Mouse (Mus musculus) right cerebral cortex, adult 2 months (tissue): ENCODE results near the gene 9930111J21Rik2.
"Not testable (repeated sequence)": the region's sequence is repeated elsewhere in the genome, so short reads cannot be mapped to it uniquely, and the experiment has no call there.

ENCODE experiments used
- DNase-seq, 2 experiments: peaks; one replicate each; pipeline ENCODE4 v3.0.0; 2021 to 2022; ENCODE audit warnings: low spot score in 2 of 2

9930111J21Rik2 gene

DNA sequence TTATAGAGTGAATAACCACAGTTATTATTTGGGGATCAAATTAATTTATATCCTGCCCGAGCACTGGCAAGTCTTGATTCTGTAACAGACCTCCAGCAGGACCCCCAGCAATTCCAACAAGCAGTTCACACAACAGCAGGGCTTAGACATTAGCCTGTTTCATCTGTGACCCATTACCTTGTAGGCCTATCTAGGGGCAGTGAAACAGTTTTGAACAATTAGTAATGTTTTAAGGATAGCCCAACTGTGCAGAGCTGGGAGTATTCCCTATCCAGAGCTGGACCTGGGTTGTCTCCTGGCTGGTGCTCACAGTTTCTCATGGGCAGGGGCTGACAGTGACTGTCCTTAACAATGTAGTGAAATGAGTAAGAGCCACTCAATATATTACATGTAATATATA, 26.0 kb upstream of the 9930111J21Rik2 start:
- no peak for DNase-seq

- DNase-seq = not testable (repeated sequence)
Observed at GRCm38 (mm10) chr11:49076001-49076757, 25.1 kb upstream of the 9930111J21Rik2 start, which contains the start of gene Ifi47. Ifi47 (plus strand) TSS chr11:49076587.

- no peak for DNase-seq
Observed at GRCm38 (mm10) chr11:49068358-49068757, 17.3 kb upstream of the 9930111J21Rik2 start.

GRCm38 (mm10) chr11:49063713-49064469, 12.8 kb upstream of the 9930111J21Rik2 start, which contains the start of gene Tgtp2:
Tgtp2 (minus strand) TSS chr11:49064206.
- DNase-seq = not testable (repeated sequence)

GRCm38 (mm10) chr11:49061865-49062264, 10.8 kb upstream of the 9930111J21Rik2 start:
- DNase-seq = not testable (repeated sequence)

- not testable (repeated sequence) for DNase-seq
Observed at GRCm38 (mm10) chr11:49060061-49060460, 9.0 kb upstream of the 9930111J21Rik2 start.

DNA sequence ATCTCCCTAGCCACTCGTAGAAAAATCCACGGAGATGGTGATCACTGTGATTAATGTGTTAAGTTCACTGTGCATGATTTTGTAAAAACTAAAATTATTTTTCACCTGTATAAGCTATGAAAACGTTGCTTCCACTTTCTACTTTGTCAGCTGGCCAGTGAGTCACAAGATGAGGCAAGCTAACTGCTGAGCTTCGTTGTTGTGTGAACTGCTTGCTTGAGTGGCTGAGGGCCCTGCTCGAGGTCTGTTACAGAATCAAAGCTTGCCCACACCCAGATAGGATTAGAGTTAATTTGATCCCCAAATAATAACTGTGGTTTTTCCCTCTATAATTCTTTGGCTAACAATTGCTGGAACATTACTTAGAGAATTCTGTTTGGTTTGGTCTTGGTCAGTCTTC, 852 bp upstream of the 9930111J21Rik2 start:
- not testable (repeated sequence) for DNase-seq

DNA sequence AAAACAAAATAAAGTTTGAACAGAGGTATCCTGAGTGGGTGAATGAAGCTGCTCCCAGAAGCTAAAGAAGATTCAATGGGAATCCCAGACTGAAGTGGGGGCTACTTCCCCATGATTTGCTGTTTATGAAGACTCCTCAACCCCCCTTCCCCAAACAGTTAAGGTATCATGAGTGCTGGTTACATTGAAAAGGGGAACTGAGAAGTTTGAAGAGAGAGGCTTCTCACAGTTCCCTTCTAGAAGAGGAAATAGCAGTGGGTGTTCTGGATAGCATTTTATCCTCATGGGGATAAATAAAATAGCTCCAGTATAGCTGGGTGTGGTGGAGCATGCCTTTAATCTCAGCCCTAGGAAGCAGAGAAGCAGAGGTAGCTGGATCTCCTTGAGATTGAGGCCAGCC, 978 bp downstream of the 9930111J21Rik2 start:
- not testable (repeated sequence) for DNase-seq

DNA sequence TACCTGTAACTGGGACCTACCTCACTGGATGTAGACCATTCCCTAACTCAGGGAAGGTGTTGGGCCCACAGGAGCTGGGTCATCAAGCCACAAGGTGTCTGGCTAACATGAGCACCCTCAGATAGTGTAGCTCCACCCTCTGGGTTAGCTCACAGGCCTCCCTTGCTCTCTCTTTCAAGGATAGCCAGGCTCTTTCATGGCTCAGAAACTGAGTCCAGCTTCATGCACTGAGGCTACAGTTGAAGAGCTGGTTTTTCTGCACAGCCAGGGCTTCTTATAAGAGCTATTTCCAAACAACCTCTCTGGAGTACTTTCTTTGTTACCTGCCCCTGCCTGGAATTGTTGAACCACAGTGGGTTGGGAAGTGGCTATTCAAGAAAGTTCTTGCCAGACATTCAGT, 39.0 kb downstream of the 9930111J21Rik2 start:
- DNase-seq = not testable (repeated sequence)

DNA sequence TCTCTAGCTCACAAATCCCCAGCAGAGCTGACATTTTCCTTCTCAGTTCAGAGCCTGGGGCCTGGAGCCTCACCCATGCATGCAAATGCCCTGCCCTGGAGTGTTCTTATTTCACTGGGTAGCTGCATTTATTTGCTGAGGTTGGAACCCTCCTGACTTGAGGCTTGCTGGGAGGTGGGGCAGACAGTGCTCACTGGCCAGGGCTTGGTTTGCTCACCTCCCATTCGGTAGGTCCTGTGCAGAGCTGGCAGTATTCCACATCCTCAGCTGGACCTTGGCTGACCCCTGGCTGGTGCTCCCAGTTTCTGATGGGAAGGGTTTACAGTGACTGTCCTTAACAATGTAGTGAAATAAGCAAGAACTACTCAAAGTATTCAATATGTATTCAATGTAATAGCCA, 44.3 kb downstream of the 9930111J21Rik2 start:
- not testable (repeated sequence) for DNase-seq

GRCm38 (mm10) chr11:49006317-49006716, 44.7 kb downstream of the 9930111J21Rik2 start:
- DNase-seq = not testable (repeated sequence)

DNA sequence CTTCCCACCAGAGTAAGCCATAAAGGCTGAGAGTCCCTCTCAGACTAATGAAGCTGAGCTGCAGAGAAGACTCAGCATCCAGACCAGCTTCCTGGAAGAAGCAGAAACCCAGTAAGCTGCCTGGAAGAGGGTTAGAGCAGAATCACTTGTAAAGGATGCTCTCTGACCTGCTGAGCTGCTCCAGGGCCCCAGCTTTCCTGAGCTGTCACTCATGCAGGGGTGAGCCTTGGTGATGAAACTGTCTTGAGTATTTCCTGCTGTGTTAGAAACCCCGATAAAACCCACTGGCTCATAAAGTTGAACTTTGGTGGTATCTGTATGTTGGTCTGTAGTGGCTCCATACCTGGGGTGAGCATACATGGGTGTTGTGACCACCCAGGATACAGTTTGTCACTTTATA, 50.6 kb downstream of the 9930111J21Rik2 start:
- DNase-seq = not testable (repeated sequence)

DNA sequence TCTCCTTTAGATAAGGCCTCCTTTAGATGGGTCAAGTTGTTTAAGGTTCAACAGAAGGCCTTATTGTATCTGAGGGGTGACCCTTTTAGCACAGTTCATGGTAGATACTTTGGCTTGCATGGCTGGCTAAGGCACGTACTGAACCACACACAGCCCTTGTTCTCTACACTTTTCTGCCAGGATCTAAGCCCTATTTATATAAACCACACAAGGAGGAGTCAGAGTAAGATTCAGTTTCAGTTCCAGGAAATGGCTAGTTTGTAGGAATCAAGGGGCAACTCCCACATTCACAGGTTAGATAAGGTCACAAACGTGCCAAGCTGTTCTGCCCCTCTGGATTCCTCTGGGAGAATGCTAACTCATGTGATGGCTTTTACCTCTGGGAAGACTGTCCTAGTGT, 57.0 kb downstream of the 9930111J21Rik2 start, which contains the start of gene Tgtp1:
Gene Tgtp1 (minus strand): TSS at position 155 of the 400 bp plus-strand sequence.
- DNase-seq = not testable (repeated sequence)

DNA sequence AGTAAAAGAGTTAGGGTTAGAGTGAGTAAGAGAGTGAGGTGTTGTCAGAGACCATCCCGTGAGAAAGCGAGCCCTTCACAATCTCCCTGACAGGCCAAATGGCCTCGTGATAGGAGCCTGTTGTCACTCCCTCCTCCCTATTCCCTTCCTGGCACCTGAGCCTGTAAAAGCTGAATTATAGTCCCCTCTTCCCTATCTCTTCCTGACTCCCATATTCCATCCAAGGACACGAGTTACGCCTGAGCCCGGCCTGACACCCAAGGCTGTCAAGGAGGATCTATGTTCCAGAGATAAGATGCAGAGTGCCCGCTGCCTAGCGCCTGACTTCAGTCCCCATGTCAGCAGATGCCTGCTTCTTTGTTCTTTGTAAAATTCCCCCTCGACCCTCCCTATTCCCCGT, 57.7 kb downstream of the 9930111J21Rik2 start:
- not testable (repeated sequence) for DNase-seq

DNA sequence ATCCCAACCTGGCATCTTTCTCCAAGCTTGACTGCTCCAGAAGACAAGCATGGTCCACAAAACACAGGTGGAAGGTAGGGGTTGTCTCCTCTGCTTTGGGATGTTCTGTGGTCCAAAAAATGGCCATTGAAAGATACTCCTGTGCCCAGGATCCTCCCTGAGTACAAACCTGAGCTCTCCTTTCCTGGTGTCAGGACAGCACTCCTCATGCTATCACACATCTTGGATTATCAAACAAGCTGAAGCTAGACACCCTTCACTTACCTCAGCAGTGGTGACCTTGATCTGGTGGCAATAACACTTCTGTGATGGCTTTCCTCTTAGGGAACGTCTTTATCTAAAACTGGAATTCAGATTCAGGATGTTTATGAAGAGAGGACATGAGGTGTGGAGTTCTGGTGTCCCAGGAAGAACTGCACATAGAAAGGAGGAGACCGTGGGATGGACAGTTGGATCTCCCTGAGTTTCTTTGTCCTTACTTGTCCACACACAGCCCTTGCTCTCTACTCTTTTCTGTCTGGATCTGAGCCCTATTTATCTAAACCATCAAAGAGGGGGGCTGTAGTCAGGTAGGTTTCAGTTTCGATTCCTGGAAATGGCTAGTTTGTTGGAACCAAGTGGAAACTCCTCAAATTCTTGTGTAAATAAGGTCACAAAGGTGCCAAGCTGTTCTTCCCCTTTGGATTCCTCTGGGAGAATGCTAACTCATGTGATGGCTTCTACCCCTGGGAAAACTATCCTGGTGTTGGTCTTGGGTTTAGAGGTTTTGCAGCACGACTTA, 59.1 kb downstream of the 9930111J21Rik2 start, which contains the start of gene Gm12185:
Gene Gm12185 (minus strand): TSS at position 487 of the 781 bp plus-strand sequence.
- not testable (repeated sequence) for DNase-seq

DNA sequence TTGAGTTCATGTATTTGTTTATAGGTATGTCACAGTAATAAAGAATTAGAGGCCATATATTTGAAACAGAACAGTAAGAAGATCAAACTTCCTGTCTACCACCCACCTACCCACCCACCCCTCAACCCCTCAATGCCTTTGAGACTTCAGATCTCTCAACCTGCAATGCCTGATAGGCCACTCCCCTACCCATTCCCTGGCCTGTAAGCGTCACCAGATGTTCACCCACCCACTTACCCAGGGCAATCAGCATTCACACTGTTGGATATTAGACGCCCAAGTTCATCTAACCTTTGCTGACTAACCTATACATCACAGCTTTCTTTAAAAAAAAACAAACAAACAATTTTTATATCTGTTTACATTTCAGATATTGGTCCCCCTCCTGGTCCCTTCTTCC, 61.1 kb downstream of the 9930111J21Rik2 start:
- not testable (repeated sequence) for DNase-seq

DNA sequence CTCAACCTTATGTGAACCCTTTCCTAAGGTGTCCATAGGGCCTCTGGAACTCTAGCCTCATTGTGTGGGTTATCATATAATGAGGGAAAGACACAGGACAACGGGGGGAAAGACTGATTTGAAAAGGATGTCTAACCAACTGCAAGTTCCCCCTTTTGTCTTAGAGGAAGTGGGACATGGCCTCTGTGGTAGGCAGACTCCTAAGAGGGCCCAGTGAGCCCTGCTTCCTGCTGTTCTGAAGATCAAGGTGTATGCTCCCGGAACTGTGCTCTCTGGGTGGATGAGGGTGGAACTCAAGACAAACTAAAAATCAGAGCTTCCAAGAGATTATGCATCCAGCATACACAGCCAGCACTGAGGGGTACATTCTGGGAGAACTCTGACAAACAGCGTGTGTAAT, 62.8 kb downstream of the 9930111J21Rik2 start:
- not testable (repeated sequence) for DNase-seq

- not testable (repeated sequence) for DNase-seq
Observed at GRCm38 (mm10) chr11:48982848-48983247, 68.2 kb downstream of the 9930111J21Rik2 start.

- DNase-seq = not testable (repeated sequence)
Observed at GRCm38 (mm10) chr11:48980052-48980451, 71.0 kb downstream of the 9930111J21Rik2 start.

DNA sequence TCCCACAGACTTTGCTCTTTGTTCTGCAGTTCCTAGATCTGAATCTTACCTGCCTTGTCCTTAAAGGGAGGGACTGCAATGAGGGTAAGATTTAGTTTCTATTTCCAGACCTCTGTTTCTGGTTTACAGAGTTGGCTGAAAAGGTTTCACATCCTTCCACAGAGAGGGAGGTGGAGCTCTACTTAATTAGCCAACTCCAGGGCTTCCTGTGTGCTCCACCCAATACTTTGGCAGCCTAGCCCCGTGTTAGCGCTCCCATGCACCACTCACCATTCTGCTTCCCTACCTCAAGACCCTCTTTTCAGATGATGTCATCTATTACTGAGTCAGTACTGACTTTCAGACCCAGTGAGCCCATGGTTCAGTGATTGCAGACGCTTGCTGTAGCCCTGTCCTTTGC, 71.8 kb downstream of the 9930111J21Rik2 start, which contains the start of gene 9930111J21Rik1:
Gene 9930111J21Rik1 (minus strand): TSS at position 148 of the 400 bp plus-strand sequence.
- DNase-seq = not testable (repeated sequence)

- not testable (repeated sequence) for DNase-seq
Observed at GRCm38 (mm10) chr11:48978240-48978939, 72.7 kb downstream of the 9930111J21Rik2 start, which contains the start of gene Olfr56. Olfr56 (plus strand) TSS chr11:48978889.
